ENCODE assay signal across 9 mouse cellular contexts in genomic region chr10:99430669-99431561, GRCm38 (mm10).
DNase-seq lines count a peak whose midpoint lies in the region; ATAC-seq and TF ChIP-seq lines count a peak whose summit lies in the region.
"Had no signal": no experiment of that assay in that cellular context is flagged by ENCODE, and none has a peak within 500 bp of the region (broad histone marks: within the 10 kb centered on the region; RNA-seq: fewer than 3 reads in every experiment).

No protein-coding gene starts in this region.

- TF ChIP-seq CTCF in midbrain, postnatal 0 days (IDR thresholded peaks at IDR 0.05), result no peak
- TF ChIP-seq CTCF in liver, embryonic 14.5 days (IDR thresholded peaks at IDR 0.05; ENCODE audit: low read depth), result no peak

- no peak for DNase-seq in forebrain, embryonic 10.5 days (ENCODE audit: extremely low spot score, low spot score)
- DNase-seq in forebrain, embryonic 14.5 days (ENCODE audit: low spot score), result no peak
- DNase-seq in midbrain, postnatal 0 days (ENCODE audit: low spot score), result no peak
- DNase-seq in liver, embryonic 14.5 days (ENCODE audit: low read depth in 3 of 3, low spot score in 3 of 3), result peak in 2 of 3 experiments; percentile 6 to 24
- peak; percentile 56 for DNase-seq in retina, postnatal 1 day
- no peak for DNase-seq in urinary bladder, postnatal 25 days (ENCODE audit: low spot score)

- H3K27me3 ChIP-seq in forebrain, embryonic 10.5 days (ENCODE audit: poor library complexity, severe bottlenecking), result no peaks in the 10 kb centered on the region
- H3K27me3 ChIP-seq in forebrain, embryonic 14.5 days (replicated peaks; ENCODE audit: control insufficient read depth, insufficient read depth, low read length), result no peaks in the 10 kb centered on the region
- H3K27me3 ChIP-seq in midbrain, postnatal 0 days (ENCODE audit: insufficient read depth, low read length), result no peaks in the 10 kb centered on the region
- no peaks in the 10 kb centered on the region for H3K27me3 ChIP-seq in midbrain, embryonic 13.5 days
- H3K27me3 ChIP-seq in liver, embryonic 14.5 days (ENCODE audit: control insufficient read depth, insufficient read depth, low read length), result no peaks in the 10 kb centered on the region
- H3K27me3 ChIP-seq: midbrain, embryonic 15.5 days had no signal

- no peak overlapping the region for H3K4me3 ChIP-seq in forebrain, embryonic 10.5 days
- no peak overlapping the region for H3K4me3 ChIP-seq in forebrain, embryonic 14.5 days (ENCODE audit: low read depth, low read length)
- no peak overlapping the region for H3K4me3 ChIP-seq in midbrain, postnatal 0 days (ENCODE audit: low read depth, low read length)
- H3K4me3 ChIP-seq in midbrain, embryonic 13.5 days (replicated peaks), result no peak overlapping the region
- H3K4me3 ChIP-seq in liver, embryonic 14.5 days (ENCODE audit: insufficient read depth in 1 of 2, low read depth in 2 of 2, low read length in 2 of 2), result no peak overlapping the region
- H3K4me3 ChIP-seq: midbrain, embryonic 15.5 days had no signal

- H3K36me3 ChIP-seq in forebrain, embryonic 10.5 days (replicated peaks), result no peaks in the 10 kb centered on the region
- no peaks in the 10 kb centered on the region for H3K36me3 ChIP-seq in forebrain, embryonic 14.5 days (ENCODE audit: control insufficient read depth, insufficient read depth, low read length)
- no peaks in the 10 kb centered on the region for H3K36me3 ChIP-seq in midbrain, postnatal 0 days (ENCODE audit: insufficient read depth, low read length)
- no peaks in the 10 kb centered on the region for H3K36me3 ChIP-seq in midbrain, embryonic 13.5 days
- no peaks in the 10 kb centered on the region for H3K36me3 ChIP-seq in liver, embryonic 14.5 days (replicated peaks; ENCODE audit: control insufficient read depth, insufficient read depth, low read depth)
- H3K36me3 ChIP-seq: midbrain, embryonic 15.5 days had no signal

- TF ChIP-seq EP300 in liver, embryonic 14.5 days (IDR thresholded peaks at IDR 0.05; ENCODE audit: low read depth), result no peak

- H3K4me2 ChIP-seq in forebrain, embryonic 14.5 days (ENCODE audit: low read length), result no peak overlapping the region
- H3K4me2 ChIP-seq in midbrain, postnatal 0 days (ENCODE audit: low read depth, low read length, poor library complexity, severe bottlenecking), result 0 out of 2 replicates have a peak overlapping the region, but pooled peaks have one; percentile 9
- H3K4me2 ChIP-seq in midbrain, embryonic 13.5 days (replicated peaks), result no peak overlapping the region
- H3K4me2 ChIP-seq in liver, embryonic 14.5 days (ENCODE audit: low read depth), result 0 out of 2 replicates have a peak overlapping the region, but pooled peaks have one; percentile 11
- H3K4me2 ChIP-seq: midbrain, embryonic 15.5 days had no signal

- peak overlapping the region; percentile 57; the same call in 1 of the 2 replicates for H3K27ac ChIP-seq in forebrain, embryonic 10.5 days
- no peak overlapping the region for H3K27ac ChIP-seq in forebrain, embryonic 14.5 days (ENCODE audit: low read depth, low read length)
- H3K27ac ChIP-seq in midbrain, postnatal 0 days (ENCODE audit: low read depth, low read length), result no peak overlapping the region
- H3K27ac ChIP-seq in midbrain, embryonic 13.5 days, result no peak overlapping the region
- H3K27ac ChIP-seq in liver, embryonic 14.5 days, result no peak overlapping the region
- H3K27ac ChIP-seq: midbrain, embryonic 15.5 days had no signal

- no peak overlapping the region for H3K9ac ChIP-seq in forebrain, embryonic 14.5 days (ENCODE audit: low read length)
- no peak overlapping the region for H3K9ac ChIP-seq in midbrain, postnatal 0 days (replicated peaks; ENCODE audit: low read length, poor library complexity, severe bottlenecking)
- no peak overlapping the region for H3K9ac ChIP-seq in midbrain, embryonic 13.5 days (replicated peaks)
- no peak overlapping the region for H3K9ac ChIP-seq in liver, embryonic 14.5 days (replicated peaks)
- H3K9ac ChIP-seq: midbrain, embryonic 15.5 days had no signal

- 67% methylated on average over 16 of the region's 16 CpGs for WGBS in forebrain, embryonic 10.5 days
- 70% methylated on average over 16 of the region's 16 CpGs for WGBS in forebrain, embryonic 14.5 days
- whole genome bisulfite sequencing in midbrain, postnatal 0 days, result 65% methylated on average over 16 of the region's 16 CpGs
- 62% methylated on average over 16 of the region's 16 CpGs for WGBS in midbrain, embryonic 13.5 days
- WGBS in liver, embryonic 14.5 days (ENCODE audit: insufficient replicate concordance), result 26% methylated on average over 16 of the region's 16 CpGs

- ATAC-seq in forebrain, embryonic 14.5 days, result no peak
- ATAC-seq in midbrain, postnatal 0 days (ENCODE audit: low FRiP score), result no peak
- ATAC-seq in midbrain, embryonic 13.5 days, result no peak
- no peak for ATAC-seq in liver, embryonic 14.5 days (ENCODE audit: insufficient read depth)
- no peak for ATAC-seq in activated CD4-positive, CD25-positive, alpha-beta regulatory T cell, adult 4 months
- ATAC-seq: midbrain, embryonic 15.5 days had no signal

- H3K4me1 ChIP-seq in forebrain, embryonic 10.5 days, result peaks cover 17% of the 10 kb centered on the region
- H3K4me1 ChIP-seq in forebrain, embryonic 14.5 days (ENCODE audit: control insufficient read depth, insufficient read depth, low read length), result no peaks in the 10 kb centered on the region
- H3K4me1 ChIP-seq in midbrain, postnatal 0 days (ENCODE audit: insufficient read depth, low read length), result 0 out of 2 replicates have a peak, but pooled peaks cover 3% of the 10 kb centered on the region
- H3K4me1 ChIP-seq in midbrain, embryonic 13.5 days (replicated peaks), result 0 out of 2 replicates have a peak, but pooled peaks cover 5% of the 10 kb centered on the region
- peaks cover 0 to 2% of the 10 kb centered on the region in 2 experiments; a peak in 2 of 4 replicates for H3K4me1 ChIP-seq in liver, embryonic 14.5 days (replicated peaks; ENCODE audit: control insufficient read depth in 2 of 2, insufficient read depth in 2 of 2, low read length in 1 of 2)

- peaks cover 4% of the 10 kb centered on the region; the same call in 1 of the 2 replicates for H3K9me3 ChIP-seq in forebrain, embryonic 10.5 days
- H3K9me3 ChIP-seq in forebrain, embryonic 14.5 days (replicated peaks; ENCODE audit: control insufficient read depth, low read length), result no peaks in the 10 kb centered on the region
- H3K9me3 ChIP-seq in midbrain, postnatal 0 days (ENCODE audit: low read length), result 0 out of 2 replicates have a peak, but pooled peaks cover 4% of the 10 kb centered on the region
- no peaks in the 10 kb centered on the region for H3K9me3 ChIP-seq in midbrain, embryonic 13.5 days
- no peaks in the 10 kb centered on the region for H3K9me3 ChIP-seq in liver, embryonic 14.5 days (ENCODE audit: control insufficient read depth, low read length)
- H3K9me3 ChIP-seq: midbrain, embryonic 15.5 days had no signal

Comparison
In these comparisons a context has a peak if more than half of its experiments do, and no peak if none do; other contexts are left out.
1. H3K4me2 ChIP-seq: peak in midbrain, postnatal 0 days (single experiment) and liver, embryonic 14.5 days (single experiment); none in forebrain, embryonic 14.5 days (single experiment) and midbrain, embryonic 13.5 days (single experiment).
2. DNase-seq: peak in liver, embryonic 14.5 days (2 of 3) and retina, postnatal 1 day (single experiment); none in forebrain, embryonic 10.5 days (single experiment), forebrain, embryonic 14.5 days (single experiment), midbrain, postnatal 0 days (single experiment) and urinary bladder, postnatal 25 days (single experiment).